Mouse (Mus musculus): ENCODE measurements around the gene Fgd3.
A peak's percentile ranks its signal among the peaks of the same experiment; 100 is the strongest.

Fgd3 gene

DNA sequence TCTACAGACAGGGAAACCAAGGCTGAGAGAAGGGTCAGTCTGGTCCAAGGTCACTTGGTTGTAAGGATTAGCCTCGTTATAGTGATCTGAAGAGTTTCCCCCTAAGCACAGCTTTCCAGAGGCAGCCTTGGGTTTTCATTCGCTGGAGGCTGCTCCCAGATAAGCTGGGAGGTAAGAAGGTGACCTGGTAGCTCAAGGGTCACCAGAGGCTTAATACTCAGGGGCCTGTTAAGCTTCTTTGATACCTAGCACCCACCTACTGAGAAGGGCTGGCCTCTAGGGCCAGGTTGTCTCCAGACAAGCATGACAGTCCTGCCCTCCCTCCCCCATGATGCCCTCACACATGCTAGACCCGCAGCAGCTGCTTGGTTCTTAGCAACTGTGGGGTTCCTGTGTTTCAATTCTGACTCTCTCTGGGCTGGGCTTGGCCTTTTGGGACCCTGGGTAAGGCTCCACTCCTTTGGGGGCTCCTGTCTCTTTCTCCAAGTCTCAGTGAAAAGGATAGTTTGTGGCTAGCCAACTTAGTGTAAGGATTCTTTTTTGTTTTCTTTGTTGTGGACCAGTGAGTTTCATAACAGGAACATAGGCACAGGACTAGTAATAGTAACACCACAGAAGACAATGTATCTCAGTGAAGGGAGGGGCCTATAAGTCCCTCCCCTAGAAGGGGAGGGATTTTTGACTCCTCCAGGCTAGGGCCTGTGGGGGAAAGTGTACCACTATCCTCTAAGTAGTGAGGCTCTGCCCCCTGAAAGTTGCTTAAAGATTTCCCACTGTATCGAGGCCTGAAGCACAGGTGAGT lies 69.2 kb downstream of the Fgd3 start:
- DNase-seq (ENCODE audit: inconsistent age in 2 of 2, low spot score in 1 of 2): no peak

DNA sequence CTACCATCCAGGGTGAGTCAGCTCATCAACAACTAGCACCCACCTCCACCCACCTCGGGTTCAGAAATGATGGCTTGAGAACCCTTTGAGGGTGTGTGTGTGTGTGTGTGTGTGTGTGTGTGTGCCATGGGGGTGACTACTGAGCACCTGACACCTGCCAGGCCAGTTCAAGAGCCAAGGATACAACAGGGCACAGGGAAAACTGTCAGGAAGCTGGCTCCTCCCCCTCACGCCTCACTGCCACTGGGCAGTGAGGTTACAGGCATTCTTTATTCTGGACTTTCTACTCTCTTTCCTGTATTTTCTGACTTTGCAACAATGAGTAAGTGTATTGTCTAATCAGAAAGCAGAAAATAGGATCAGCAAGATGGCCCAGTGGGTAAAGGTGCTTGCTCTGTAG lies 70.5 kb downstream of the Fgd3 start:
- DNase-seq (ENCODE audit: inconsistent age in 2 of 2, low spot score in 1 of 2): no peak

DNA sequence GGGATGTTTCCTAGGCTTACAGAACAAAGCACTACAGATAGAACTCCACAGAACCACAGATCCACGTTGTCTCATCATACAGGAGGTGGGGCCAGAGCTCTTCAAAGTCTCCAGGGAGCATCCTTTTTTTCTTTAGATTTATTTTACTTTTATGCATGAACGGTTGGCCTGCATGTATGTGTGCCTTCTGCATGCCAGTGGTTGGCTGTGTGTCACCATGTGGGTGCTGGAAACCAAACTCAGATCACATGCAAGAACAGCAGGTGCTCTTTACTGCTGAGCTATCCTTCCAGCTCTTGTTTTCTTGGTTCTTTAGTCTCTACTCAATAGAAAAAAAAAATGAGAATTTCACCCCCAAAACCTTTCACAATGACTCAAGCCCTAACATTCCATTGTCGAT lies 71.2 kb downstream of the Fgd3 start:
- DNase-seq (ENCODE audit: inconsistent age in 2 of 2, low spot score in 1 of 2): no peak

DNA sequence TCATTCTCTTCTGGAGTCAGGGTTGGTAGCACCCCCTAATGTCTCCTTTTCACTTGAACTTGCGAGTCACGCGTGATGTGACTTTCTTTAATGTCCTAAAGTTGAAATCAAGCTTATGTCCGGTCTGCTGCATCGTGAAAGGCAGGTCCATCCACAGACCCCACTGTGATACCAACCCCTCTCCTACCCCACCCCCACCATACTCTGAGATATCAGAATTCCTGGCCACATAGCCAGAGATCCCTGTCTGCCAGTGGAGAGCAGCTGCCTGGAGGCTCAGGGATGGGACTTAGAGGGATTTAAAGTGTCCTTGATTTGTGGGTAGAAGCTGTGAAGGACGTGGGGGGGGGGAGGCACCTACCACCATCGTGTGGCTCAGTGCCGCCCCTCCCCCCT lies 71.6 kb downstream of the Fgd3 start, which contains the start of gene Susd3:
Susd3 (minus strand) TSS at position 240 of the 396 bp plus-strand sequence.
- no peak for DNase-seq (ENCODE audit: inconsistent age in 2 of 2, low spot score in 1 of 2)

DNA sequence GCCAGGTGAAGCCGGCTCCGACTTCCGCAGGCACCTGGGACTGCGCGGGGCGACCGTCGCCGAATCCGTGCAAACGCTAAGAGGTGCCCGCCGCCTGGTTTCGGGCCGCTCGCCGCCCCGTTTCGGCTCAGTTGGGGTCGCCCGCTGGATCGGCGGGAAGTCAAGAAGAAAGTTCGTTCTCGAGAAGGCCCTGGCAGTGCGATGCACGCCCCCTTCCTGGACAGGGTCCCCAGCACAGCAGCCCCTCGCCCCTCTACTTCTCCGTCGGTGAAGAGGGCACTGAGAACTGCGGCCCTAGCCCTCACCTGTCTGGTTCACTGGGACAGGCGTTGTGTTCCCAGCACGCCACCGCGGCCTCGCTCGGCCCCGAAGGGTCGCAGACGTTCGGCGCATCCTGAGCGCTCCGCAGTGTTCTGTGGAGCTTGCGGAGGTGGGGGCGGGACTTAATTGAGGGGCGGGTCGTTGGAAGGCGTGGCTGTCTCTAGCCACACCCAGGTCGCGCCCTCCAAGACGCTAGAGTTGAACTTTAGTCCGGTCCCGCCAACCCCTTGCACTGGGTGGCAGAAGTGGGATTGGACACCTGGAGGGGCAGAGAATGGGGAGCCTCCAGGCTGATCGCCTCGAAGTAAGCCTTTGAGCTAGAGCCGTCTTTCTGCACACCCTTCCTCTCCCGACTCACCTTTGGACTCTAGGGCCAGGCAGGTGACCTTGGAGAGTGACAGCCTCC lies 72.2 kb downstream of the Fgd3 start:
- DNase-seq (ENCODE audit: inconsistent age in 2 of 2, low spot score in 1 of 2): peak; percentile 60 to 64

DNA sequence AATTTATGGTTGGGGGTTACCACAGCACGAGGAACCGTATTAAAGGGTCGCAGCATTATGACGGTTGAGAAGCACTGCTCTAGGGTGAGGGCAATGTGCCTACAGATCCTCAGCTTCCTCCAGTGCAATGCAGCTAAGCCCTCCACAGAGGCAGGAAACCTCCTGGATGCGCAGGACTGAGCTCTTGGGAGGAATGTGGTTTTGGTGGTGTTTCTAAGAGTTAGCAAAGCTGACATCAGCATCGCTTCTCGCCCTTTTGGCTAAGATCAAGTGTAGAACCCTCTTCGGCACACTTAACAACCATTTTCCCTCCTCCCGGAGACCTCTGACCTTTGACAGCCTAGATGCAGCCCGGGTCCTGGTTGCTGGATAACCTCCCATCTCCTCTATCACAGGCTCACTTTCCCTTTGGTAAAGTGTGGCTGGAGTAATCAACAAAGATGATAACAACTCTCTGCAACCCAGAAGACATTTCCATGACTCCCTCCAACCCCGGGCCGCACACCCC lies 72.8 kb downstream of the Fgd3 start:
- DNase-seq (ENCODE audit: inconsistent age in 2 of 2, low spot score in 1 of 2): no peak

DNA sequence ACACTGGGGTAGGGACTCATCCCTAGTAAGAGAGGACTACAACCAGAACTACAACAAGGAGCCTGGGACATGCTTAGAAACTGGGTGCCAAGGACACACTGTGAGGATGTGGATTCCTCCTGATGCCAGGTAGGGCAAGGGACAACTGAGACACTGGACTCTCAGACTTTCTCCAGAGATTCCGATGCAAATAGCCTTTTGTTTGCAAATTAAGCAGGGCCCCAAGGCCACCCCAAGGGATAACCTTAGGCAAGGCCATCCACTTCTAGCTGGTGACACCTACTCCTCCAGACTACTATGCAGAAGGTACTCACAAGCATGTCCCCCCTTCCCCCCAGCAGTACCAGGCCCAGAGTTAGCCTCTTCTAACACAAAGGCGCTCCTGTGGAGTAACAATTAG lies 73.5 kb downstream of the Fgd3 start:
- peak in 1 of 2 experiments; percentile 55 for DNase-seq (ENCODE audit: inconsistent age in 2 of 2, low spot score in 1 of 2)

DNA sequence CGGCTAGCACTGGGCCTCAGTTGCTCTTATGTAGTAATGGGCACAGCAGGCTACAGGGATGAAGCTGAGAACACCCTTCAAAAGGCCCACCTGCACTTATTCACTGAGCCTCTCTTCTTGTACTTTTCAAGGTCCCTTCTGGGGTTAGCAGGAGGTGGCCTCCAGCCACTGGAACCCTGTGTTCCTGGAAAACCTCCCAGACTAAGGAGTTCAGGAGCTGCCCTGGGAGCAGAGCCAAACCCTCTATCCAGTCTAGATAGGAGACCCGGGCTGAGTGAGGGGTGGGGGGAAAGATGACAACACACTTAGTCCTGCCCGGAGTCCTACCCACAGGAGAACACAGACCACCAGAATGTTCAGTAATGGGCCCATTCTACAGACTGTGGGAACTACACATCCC lies 74.1 kb downstream of the Fgd3 start:
- DNase-seq (ENCODE audit: inconsistent age in 2 of 2, low spot score in 1 of 2): peak; percentile 70 to 91

DNA sequence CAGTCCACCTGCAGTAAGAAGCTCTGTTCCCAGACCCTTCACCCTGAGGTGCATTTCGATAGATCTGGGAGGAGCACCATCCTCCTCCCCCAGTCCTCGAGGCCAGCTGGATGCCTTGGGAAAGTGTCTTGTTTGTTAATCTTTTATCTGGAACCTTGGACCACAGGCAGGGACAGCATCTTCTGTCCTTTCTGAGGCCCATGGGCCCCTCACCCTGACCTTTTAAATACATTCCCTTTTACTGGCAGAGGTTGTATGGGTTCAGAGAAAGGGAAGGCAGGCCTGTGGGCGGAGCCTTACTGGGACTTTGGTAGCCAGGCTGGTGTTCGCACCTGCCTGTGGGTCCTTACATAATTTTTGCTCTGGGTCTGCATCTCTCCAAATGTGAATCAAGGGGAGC lies 74.9 kb downstream of the Fgd3 start:
- peak; percentile 65 to 83 for DNase-seq (ENCODE audit: inconsistent age in 2 of 2, low spot score in 1 of 2)

DNA sequence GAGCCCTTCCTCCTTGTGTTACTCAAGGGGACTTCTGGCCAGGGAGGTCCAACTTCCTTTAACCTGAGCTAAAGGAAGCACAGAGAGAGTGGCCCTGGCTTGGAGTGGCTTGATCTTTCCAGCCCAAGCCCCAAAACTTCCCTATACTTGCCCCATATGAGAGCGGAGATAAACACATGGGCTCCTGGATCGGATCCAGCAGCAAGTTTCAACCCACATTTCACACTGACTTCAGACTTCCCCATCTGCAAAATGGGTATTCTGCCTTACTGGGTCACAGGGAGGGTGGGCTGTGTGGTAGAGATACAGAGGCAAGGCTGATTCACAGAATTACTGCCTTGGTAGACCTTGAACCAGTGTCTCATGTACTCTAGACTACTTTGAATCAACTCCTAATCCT lies 76.6 kb downstream of the Fgd3 start:
- no peak for DNase-seq (ENCODE audit: inconsistent age in 2 of 2, low spot score in 1 of 2)

DNA sequence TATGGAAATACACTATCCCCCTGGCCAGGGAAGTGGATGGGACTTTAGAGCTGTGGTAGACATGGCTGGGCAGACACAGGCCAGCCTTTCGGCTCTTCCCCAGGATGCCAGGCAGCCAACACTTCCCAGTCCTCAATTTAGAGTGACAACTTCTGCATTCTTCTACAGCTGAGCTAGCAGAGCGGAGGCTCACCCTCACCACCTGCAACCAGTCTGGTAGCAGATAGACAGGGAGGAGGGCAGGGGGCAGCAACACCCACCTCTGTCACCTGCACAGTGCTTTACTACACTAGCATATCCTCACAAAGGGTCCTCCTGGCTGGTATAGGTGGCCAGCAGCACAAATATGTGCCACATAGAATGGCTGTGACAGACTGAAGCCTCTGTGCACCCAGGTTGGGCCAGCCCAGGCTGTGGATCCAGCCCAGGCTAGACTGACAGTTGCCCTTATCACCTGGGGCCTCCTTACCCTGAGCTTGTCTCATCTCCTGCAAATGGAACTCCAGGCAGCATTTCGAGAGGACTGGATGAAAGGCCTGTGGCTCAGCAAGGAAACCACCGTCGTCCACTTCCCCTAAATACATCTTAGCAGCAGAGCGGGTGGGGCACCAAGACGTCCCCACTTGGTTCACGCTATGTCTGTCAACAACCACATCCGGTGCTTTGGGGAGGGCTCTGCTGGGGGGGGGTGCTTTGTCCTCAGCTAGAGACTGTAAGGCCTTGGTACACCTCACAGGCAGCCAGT lies 77.6 kb downstream of the Fgd3 start:
- DNase-seq (ENCODE audit: inconsistent age in 2 of 2, low spot score in 1 of 2): peak in 1 of 2 experiments; percentile 41

DNA sequence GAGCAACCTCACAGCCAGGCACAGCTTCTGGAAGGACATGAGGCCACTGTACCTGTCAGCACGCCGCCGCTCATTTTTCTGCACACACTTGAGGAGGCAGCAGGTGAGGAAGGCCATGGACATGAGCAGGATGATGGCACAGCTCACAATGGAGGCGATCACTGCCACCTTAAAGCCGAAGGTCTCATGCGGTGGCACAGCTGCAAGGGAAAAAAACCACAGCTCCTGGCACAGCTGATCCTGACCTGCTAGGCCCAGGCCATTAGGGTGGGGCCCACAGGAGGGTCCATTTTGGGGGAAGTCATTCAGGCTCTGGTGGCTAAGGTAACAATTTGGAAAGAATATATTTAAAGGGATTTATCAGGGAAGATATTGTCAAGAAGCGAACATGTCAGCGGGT lies 81.4 kb downstream of the Fgd3 start:
- no peak for DNase-seq (ENCODE audit: inconsistent age in 2 of 2, low spot score in 1 of 2)

DNA sequence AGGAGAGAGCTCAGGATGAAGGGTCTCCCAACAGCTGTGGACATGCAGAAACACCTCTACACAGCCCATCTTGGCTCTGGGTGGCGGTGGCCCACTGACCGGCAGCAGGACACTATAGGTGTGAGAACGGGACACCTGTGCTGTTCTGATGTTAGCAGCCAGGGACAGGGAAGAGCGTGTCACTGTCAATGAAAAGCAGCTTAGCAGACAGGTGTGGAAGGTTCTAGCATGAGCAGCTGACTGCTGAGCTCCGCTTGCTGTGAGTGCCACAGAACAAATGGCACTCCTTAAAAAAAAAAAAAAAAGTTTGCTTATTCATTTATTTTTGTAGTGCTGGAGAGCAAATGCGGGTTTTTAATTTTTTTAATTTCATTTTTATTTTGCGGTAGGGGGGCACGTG lies 82.5 kb downstream of the Fgd3 start:
- no peak for DNase-seq (ENCODE audit: inconsistent age in 2 of 2, low spot score in 1 of 2)

DNA sequence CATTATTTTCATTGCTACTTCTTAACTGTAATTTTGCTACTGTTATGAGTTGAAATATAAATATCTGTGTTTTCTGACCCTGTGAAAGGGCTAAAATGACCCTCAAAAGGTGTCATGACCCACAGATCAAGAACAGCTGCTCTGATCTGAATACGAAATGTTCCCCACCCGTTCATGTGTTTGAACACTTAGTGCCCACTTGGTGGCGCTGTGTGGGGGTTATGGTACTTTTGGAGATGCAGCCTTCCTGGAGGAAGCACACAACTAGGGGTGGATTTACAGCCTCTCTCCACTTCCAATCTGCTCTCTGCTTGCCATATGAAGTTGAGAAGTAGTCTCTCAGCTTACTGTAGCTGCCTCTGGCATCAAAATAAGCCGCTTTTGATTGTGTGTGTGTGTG lies 85.4 kb downstream of the Fgd3 start:
- no peak for DNase-seq (ENCODE audit: inconsistent age in 2 of 2, low spot score in 1 of 2)

DNA sequence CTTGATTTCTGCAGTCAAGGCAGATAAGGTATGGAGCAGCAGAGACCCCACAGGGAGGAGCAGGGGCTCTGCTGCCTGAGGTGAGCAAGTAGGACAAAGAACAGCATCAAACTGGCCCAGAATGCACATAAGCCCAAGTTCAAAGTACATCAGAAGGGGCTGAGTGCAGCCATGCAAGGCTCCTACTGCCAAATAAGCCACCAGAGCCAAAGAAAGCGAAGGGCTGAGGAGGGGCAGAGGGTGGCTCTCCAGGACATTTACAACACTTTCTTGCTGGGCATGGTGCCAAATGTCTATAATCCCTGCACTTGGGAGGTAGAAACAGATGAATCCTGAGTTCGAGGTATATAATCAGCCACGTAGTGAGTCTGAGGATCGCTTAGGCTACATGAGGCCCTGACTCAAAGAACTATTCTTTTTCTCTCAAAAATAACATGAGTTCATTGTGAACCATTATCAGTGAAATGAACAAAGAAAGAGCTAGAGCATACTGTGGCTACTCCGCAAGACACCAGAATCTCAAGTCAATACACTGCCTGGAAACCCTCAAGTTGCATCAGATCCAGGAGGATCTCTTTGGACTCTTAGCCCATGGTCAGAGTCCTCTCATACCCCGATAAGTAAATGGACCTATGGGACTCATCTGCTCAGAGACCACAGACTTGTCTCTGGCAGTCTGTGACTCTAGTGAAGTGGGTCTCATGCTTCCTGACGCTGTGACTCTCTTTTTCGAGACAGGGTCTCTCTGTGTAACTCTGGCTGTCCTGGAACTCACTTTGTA lies 86.1 kb downstream of the Fgd3 start:
- DNase-seq (ENCODE audit: inconsistent age in 2 of 2, low spot score in 1 of 2): no peak

DNA sequence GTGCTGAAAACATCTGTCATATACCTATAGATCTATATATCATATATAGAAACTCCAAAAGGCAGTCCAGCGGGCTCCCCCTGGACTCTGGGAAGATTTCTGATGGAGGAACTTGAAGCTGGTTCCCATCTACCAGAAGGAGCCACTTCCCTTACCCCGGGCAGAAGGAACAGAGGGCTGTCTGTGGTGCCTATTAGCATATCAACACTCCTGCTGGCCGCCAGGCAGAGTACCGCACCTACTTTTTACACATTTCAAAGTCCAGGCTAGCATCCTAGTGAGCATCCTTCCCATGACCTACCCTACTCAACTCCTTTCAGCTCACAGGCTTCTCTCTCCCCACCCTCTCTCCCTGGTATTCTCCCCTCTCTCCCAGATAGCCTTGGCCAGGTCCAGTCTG lies 94.5 kb downstream of the Fgd3 start:
- DNase-seq (ENCODE audit: inconsistent age in 2 of 2, low spot score in 1 of 2): no peak

DNA sequence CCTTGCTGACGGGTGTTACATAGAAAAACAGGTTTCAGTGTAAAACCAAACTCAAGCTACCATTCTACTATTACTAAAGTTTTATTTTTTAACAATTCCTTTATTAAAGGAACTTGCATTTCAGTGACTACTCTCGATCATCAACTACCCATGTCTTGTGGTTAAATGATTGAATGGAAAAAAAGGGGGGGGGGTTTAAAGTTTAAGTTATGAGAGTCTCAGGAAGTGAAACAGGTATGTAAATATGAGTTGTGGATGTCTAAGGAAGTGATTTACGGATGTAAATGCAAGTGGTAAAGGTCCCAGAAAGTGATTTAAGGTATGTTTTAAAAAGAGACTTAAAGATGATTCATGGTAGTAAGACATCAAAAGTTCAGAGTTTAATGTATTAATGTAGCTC lies 95.0 kb downstream of the Fgd3 start:
- no peak for DNase-seq (ENCODE audit: inconsistent age in 2 of 2, low spot score in 1 of 2)

DNA sequence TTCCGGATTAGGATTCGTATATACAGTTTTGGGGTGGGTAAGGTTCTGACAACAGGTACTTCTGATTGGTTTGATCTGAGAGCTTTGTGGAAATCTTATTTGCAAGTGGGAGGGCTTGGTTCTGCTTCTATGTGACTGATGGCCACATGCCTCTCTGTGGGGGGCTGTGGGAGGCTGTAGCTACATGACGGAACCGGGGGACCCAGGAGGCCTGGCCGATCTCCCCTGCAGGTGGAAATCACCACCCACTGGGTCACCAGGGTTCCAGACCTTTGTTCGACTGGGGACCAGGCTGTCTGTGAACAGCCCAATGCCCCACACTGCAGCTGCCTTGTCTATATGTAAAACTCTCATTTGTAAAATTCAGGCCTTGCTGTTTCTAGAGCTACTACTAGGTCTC lies 95.4 kb downstream of the Fgd3 start:
- DNase-seq (ENCODE audit: inconsistent age in 2 of 2, low spot score in 1 of 2): no peak

DNA sequence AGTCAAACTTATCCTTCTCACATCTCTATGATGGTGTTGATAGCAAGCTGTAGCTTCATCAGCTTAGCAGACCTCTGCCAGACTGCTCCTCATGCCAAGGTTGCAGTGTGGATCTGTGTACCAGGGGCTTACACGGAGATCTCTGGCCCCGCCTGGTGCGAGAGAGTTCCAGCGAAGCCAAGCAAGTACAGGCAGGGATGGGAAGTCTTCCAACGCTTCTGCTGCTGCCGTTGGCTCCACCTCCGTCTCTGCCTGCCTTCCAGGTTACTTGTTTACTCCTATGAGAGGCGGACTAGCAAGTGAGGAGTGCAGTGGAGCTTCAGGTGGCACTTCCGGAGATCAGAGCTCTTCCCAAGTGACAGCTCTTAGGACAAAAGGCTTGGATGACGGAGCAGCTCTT lies 95.8 kb downstream of the Fgd3 start:
- no peak for DNase-seq (ENCODE audit: inconsistent age in 2 of 2, low spot score in 1 of 2)

DNA sequence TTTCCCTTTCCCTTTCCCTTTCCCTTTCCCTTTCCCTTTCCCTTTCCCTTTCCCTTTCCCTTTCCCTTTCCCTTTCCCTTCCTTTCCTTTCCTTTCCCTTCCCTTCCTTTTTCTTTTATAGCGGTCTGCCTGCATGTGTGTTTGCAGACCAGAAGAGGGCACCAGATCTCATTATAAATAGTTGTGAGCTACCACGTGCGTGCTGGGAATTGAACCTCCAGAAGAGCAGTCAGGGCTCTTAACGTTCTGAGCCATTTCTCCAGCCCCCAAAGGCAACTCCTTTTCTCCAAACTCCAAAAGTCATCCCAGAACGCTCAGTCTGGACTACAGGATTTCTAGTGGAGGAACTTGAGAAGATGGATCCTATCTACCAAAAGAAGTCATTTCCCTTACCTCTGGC lies 99.2 kb downstream of the Fgd3 start:
- no peak for DNase-seq (ENCODE audit: inconsistent age in 2 of 2, low spot score in 1 of 2)

DNA sequence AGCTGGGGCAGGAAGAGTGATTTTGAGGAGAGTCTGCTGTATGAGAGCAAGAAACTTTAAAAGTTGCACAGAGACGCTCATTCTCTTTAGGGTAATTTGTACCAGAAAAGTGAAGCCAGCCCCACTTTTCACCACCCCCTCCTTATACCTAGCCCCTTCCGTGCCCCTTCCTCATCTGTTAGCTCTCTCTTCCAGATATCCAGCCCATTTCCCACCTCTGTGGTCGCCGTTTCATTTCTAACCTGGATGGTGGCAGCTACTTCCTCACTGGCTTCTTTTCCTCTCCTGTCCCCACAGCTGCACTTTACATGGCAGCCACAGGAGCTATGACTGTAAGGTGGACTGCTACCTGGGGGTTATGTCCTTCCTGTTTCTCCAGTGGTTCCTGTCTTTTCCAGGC lies 100.7 kb downstream of the Fgd3 start:
- no peak for DNase-seq (ENCODE audit: inconsistent age in 2 of 2, low spot score in 1 of 2)
